Mouse (Mus musculus) B cell, adult 67 days (primary cell): Measurements from ENCODE around the gene Klhdc4. TPM values are rescaled to one million over a fixed set of nuclear protein-coding genes. Genes with fewer than 3 reads are reported as not detected.

ENCODE experiments used
- total RNA-seq, 2 experiments: library from RNA; stranded (reverse); gene quantifications; 4 replicates each; pipeline ENCODE4 v1.2.4; 2023

The Klhdc4 gene
- total RNA-seq, result 10 to 100 TPM; 55.1 to 63.0 TPM

DNA sequence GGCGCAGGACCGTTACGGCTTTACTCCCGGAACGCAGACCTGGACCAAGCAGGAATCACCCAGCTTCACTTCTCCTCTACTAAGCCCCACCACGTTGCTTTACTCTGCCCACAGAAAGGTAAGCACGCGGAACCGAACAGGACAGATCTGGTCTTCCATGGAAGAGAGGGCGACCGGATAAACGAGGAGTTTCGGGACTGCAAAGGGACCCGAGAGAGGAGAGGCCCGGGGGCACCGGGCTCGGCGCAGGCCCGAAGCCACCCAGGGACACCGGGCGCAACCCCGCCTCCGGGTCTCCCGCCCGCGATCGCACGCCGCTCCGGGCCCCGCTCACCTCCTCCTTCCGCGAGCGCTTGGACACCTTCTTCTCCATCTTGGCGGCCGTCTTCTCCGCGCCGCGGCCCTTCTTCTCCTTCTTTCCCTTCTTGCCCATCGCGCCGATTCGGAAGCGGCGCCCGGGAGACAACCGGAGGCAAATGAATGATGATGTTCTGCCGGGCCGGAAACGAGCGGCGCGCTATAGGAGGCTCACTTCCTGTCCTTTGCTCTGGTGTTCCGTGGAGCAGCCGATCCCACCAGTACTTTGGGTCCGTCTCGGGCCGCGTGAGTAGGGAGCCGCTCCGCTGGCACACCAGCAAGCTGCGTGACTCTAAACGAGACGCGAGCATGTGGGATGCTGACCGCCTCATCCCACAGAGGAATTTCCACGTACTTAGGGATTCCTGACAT, at the start of gene Klhdc4:
TSS of gene Klhdc4 (minus strand) at position 522 of the 729 bp plus-strand sequence.

Other genes starting within 250 kb of the Klhdc4 start
- 100 to 1,000 TPM; 178 to 180 TPM for gene Map1lc3b, start 239.2 kb downstream of the Klhdc4 start, total RNA-seq
- gene Zcchc14, start 176.7 kb downstream of the Klhdc4 start, total RNA-seq, result not detected
- not detected for gene Jph3, start 99.9 kb downstream of the Klhdc4 start, total RNA-seq
- gene Slc7a5, start 78.1 kb upstream of the Klhdc4 start, total RNA-seq, result 10 to 100 TPM; 24.2 to 30.7 TPM
- gene Car5a, start 115.3 kb upstream of the Klhdc4 start, total RNA-seq, result not detected
- 100 to 1,000 TPM in 1 of 2 experiments, 10 to 100 TPM in 1; 73.4 to 125 TPM for gene Banp, start 120.2 kb upstream of the Klhdc4 start, total RNA-seq